Mouse (Mus musculus) urinary bladder, postnatal 25 days (tissue): Measurements from ENCODE around the gene Arl5c.
A peak's percentile ranks its signal among the peaks of the same experiment; 100 is the strongest.

ENCODE experiments used
- DNase-seq: peaks from one replicate; pipeline ENCODE4 v3.0.0; 2022; ENCODE audit warnings: low spot score

Arl5c gene

GRCm38 (mm10) chr11:97994539-97995100, 1.4 kb downstream of the Arl5c start:
- DNase-seq, result peak; percentile 79

GRCm38 (mm10) chr11:97988530-97989096, 7.4 kb downstream of the Arl5c start:
- DNase-seq, result peak; percentile 73

- peak; percentile 95 for DNase-seq
Measured at GRCm38 (mm10) chr11:97987551-97988526, 8.1 kb downstream of the Arl5c start.

GRCm38 (mm10) chr11:97986738-97987465, 9.1 kb downstream of the Arl5c start:
- DNase-seq, result no peak

- DNase-seq, result peak; percentile 42
Measured at GRCm38 (mm10) chr11:97985727-97986677, 10.0 kb downstream of the Arl5c start, which contains the start of gene Plxdc1. Plxdc1 (minus strand) TSS chr11:97986444.

- no peak for DNase-seq
Measured at GRCm38 (mm10) chr11:97983983-97984382, 12.0 kb downstream of the Arl5c start.

- no peak for DNase-seq
Measured at GRCm38 (mm10) chr11:97983506-97983905, 12.5 kb downstream of the Arl5c start.

- no peak for DNase-seq
Measured at GRCm38 (mm10) chr11:97982721-97983120, 13.3 kb downstream of the Arl5c start.

GRCm38 (mm10) chr11:97980531-97980966, 15.4 kb downstream of the Arl5c start:
- DNase-seq, result no peak

GRCm38 (mm10) chr11:97979824-97980495, 16.0 kb downstream of the Arl5c start:
- no peak for DNase-seq

- DNase-seq, result no peak
Measured at GRCm38 (mm10) chr11:97978392-97978791, 17.6 kb downstream of the Arl5c start.

- DNase-seq, result no peak
Measured at GRCm38 (mm10) chr11:97977797-97978196, 18.2 kb downstream of the Arl5c start.

GRCm38 (mm10) chr11:97974746-97975145, 21.2 kb downstream of the Arl5c start:
- no peak for DNase-seq

- DNase-seq, result no peak
Measured at GRCm38 (mm10) chr11:97974141-97974540, 21.8 kb downstream of the Arl5c start.

- DNase-seq, result no peak
Measured at GRCm38 (mm10) chr11:97972434-97972833, 23.5 kb downstream of the Arl5c start.

- peak; percentile 57 for DNase-seq
Measured at GRCm38 (mm10) chr11:97971232-97971631, 24.7 kb downstream of the Arl5c start.

- no peak for DNase-seq
Measured at GRCm38 (mm10) chr11:97970771-97971170, 25.2 kb downstream of the Arl5c start.

GRCm38 (mm10) chr11:97968385-97968784, 27.6 kb downstream of the Arl5c start:
- no peak for DNase-seq

GRCm38 (mm10) chr11:97967114-97967513, 28.9 kb downstream of the Arl5c start:
- no peak for DNase-seq

GRCm38 (mm10) chr11:97960907-97961306, 35.1 kb downstream of the Arl5c start:
- no peak for DNase-seq
